Mouse (Mus musculus) heart, adult 2 months (tissue): ENCODE measurements around the gene 3100002H09Rik. TPM values are rescaled to one million over a fixed set of nuclear protein-coding genes. Genes with fewer than 3 reads are reported as not detected.
A peak's percentile ranks its signal among the peaks of the same experiment; 100 is the strongest.

Source experiments
- DNase-seq, 2 experiments: peaks; one replicate each; pipeline ENCODE4 v3.0.0; 2021
- H3K27ac ChIP-seq: fragments of 200-600 bp; 2 replicates; pipeline ENCODE4 v1.8.1; 2022
- H3K27me3 ChIP-seq: fragments of 200-500 bp; 2 replicates; pipeline ENCODE4 v1.6.1; 2012; ENCODE audit warnings: mild to moderate bottlenecking, low read length, inconsistent platforms, mixed read lengths; ENCODE audit not compliant: control insufficient read depth, insufficient read depth
- H3K36me3 ChIP-seq: fragments of 200-500 bp; 2 replicates; pipeline ENCODE4 v1.6.1; 2012; ENCODE audit warnings: low read length, inconsistent platforms; ENCODE audit not compliant: control insufficient read depth, insufficient read depth
- H3K4me1 ChIP-seq: fragments of 200-500 bp; 2 replicates; pipeline ENCODE4 v1.6.1; 2011; ENCODE audit warnings: low read length; ENCODE audit not compliant: control insufficient read depth, insufficient read depth
- H3K4me3 ChIP-seq: fragments of 200-600 bp; 2 replicates; pipeline ENCODE4 v1.8.1; 2022
- H3K79me2 ChIP-seq: fragments of 200-500 bp; replicated peaks from 2 replicates; pipeline ENCODE4 v1.6.1; 2012; ENCODE audit warnings: mild to moderate bottlenecking, inconsistent platforms, low read length, moderate library complexity, mixed read lengths; ENCODE audit not compliant: control insufficient read depth, insufficient read depth
- H3K9ac ChIP-seq: fragments of 200-500 bp; 2 replicates; pipeline ENCODE4 v1.6.1; 2012; ENCODE audit warnings: low read depth, mild to moderate bottlenecking, control low read depth, inconsistent platforms, low read length, mixed read lengths
- CTCF ChIP-seq: fragments of 200-600 bp; IDR thresholded peaks from 2 replicates; pipeline ENCODE4 v1.8.1; 2022; ENCODE audit warnings: antibody characterized with exemption, mild to moderate bottlenecking, moderate library complexity
- EP300 ChIP-seq: fragments of 200-500 bp; IDR thresholded peaks from 2 replicates; pipeline ENCODE4 v1.6.1; 2011; ENCODE audit warnings: low read depth, low read length, control low read depth; ENCODE audit not compliant: insufficient read depth
- POLR2A ChIP-seq: fragments of 200-500 bp; IDR thresholded peaks from 2 replicates; pipeline ENCODE4 v1.6.1; 2011; ENCODE audit warnings: mild to moderate bottlenecking, low read depth, low read length, control low read depth; ENCODE audit not compliant: insufficient read depth
- whole genome bisulfite sequencing: fragments of 180-500 bp; shearing (Covaris S2); methylation state at CpG from one replicate; pipeline ENCODE4 v1.1.7; 2018; 5-methylcytosine and 5-hydroxymethylcytosine counted together
- intact Hi-C: fragments of 180-260 bp; cut with DNase I; formaldehyde crosslinking; loops from one replicate; pipeline ENCODE4 v1.15.1; 2025
- polyA plus RNA-seq: library from polyadenylated mRNA; depleted of rRNA; stranded (reverse); fragments of >200 nt; gene quantifications from 2 replicates; pipeline ENCODE4 v1.2.3, GENCODE M21; 2012
- total RNA-seq, 2 experiments: library from RNA; stranded (reverse); gene quantifications; 2 replicates each; pipeline ENCODE4 v1.2.3; 2021

Gene 3100002H09Rik
- total and polyA plus RNA-seq, 3 experiments = not detected

DNA sequence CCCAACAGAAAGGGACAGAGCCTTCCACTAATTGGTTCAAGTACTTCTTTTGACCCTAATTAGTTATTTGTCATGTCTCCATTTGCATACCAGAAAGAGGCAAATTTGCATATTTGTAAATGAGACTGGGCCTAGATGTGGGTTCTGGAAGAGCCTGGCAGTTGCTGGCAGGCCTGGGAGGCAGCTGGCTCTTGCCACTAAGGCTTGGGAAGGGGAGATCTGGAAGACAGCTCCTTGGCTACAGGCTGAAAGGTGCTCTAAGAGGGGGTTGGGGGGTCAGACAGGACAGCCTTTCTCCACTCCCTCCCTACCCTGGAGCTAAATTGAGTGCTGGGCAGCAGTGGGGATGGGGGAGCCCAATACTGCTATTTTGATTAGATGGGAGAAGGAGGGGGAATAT, 17.4 kb downstream of the 3100002H09Rik start:
- Histone ChIP-seq H3K9ac (no peak overlapping the region), H3K36me3 (no peaks in the 10 kb centered on the region), H3K27ac (no peak overlapping the region), H3K4me3 (no peak overlapping the region), H3K4me1 (no peaks in the 10 kb centered on the region), H3K27me3 (no peaks in the 10 kb centered on the region), H3K79me2 (no peaks in the 10 kb centered on the region)
- no peak for DNase-seq
- TF ChIP-seq POLR2A (no peak), CTCF (no peak), EP300 (no peak)
- intact Hi-C loops = no loop called here

- H3K4me1 ChIP-seq = no peaks in the 10 kb centered on the region
- no peak overlapping the region for H3K4me3 ChIP-seq
- no peak overlapping the region for H3K9ac ChIP-seq
- H3K27me3 ChIP-seq = no peaks in the 10 kb centered on the region
- 78% methylated on average over 5 of the region's 5 CpGs for WGBS
- TF ChIP-seq EP300 (no peak), POLR2A (no peak), CTCF (no peak)
- no peaks in the 10 kb centered on the region for H3K36me3 ChIP-seq
- intact Hi-C loops = no loop called here
- H3K27ac ChIP-seq = no peak overlapping the region
- H3K79me2 ChIP-seq = no peaks in the 10 kb centered on the region
- no peak for DNase-seq
Observed at GRCm38 (mm10) chr4:124592241-124592640, 18.4 kb downstream of the 3100002H09Rik start.

DNA sequence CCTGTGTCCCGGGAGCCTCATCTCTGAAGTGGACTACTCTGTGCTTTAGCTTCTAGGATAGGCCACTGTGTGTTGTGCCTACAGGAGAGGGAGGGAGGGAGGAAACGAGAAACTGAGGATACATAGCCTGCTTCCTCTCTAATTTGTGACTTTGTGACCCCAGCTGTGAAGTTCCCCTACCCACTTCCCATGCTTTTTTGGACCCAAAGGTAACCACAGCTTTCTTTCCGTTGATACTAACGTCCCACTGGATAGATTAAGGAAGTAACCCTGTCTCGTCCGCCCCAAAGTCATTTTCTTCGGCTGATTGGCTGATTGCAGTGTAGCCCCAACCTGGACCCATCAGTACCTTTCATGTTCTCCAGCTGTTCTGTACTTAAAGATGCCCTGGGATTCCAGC, 29.9 kb downstream of the 3100002H09Rik start:
- Histone ChIP-seq H3K79me2 (no peaks in the 10 kb centered on the region), H3K9ac (no peak overlapping the region), H3K4me1 (no peaks in the 10 kb centered on the region), H3K27me3 (peaks cover 1% of the 10 kb centered on the region; the same call in 1 of the 2 replicates), H3K27ac (no peak overlapping the region), H3K36me3 (no peaks in the 10 kb centered on the region), H3K4me3 (no peak overlapping the region)
- intact Hi-C loops = no loop called here
- 59% methylated on average over 7 of the region's 7 CpGs for WGBS
- no peak for DNase-seq
- no peak for TF ChIP-seq EP300
- TF ChIP-seq CTCF = no peak
- no peak for TF ChIP-seq POLR2A

- peaks cover 4% of the 10 kb centered on the region for H3K4me1 ChIP-seq
- peaks cover 3% of the 10 kb centered on the region; the same call in 1 of the 2 replicates for H3K27me3 ChIP-seq
- intact Hi-C loops = no loop called here
- H3K9ac ChIP-seq = 0 out of 2 replicates have a peak overlapping the region, but pooled peaks have one; percentile 46
- no peaks in the 10 kb centered on the region for H3K79me2 ChIP-seq
- no peak for TF ChIP-seq CTCF
- no peak for TF ChIP-seq POLR2A
- no peak for TF ChIP-seq EP300
- no peak for DNase-seq
- 20% methylated on average over 7 of the region's 7 CpGs for WGBS
- no peak overlapping the region for H3K4me3 ChIP-seq
- no peaks in the 10 kb centered on the region for H3K36me3 ChIP-seq
- no peak overlapping the region for H3K27ac ChIP-seq
Observed at GRCm38 (mm10) chr4:124575955-124576445, 34.6 kb downstream of the 3100002H09Rik start.

GRCm38 (mm10) chr4:124575269-124575954, 35.2 kb downstream of the 3100002H09Rik start:
- no peak for TF ChIP-seq POLR2A
- TF ChIP-seq CTCF = no peak
- no peak for TF ChIP-seq EP300
- Histone ChIP-seq H3K4me1 (peaks cover 5% of the 10 kb centered on the region), H3K27me3 (peaks cover 3% of the 10 kb centered on the region; the same call in 1 of the 2 replicates), H3K27ac (no peak overlapping the region), H3K36me3 (no peaks in the 10 kb centered on the region), H3K79me2 (no peaks in the 10 kb centered on the region), H3K4me3 (no peak overlapping the region), H3K9ac (peak overlapping the region; percentile 46)
- intact Hi-C loops = no loop called here
- WGBS = 2% methylated on average over 60 of the region's 61 CpGs
- DNase-seq = peak; percentile 15 to 41

DNA sequence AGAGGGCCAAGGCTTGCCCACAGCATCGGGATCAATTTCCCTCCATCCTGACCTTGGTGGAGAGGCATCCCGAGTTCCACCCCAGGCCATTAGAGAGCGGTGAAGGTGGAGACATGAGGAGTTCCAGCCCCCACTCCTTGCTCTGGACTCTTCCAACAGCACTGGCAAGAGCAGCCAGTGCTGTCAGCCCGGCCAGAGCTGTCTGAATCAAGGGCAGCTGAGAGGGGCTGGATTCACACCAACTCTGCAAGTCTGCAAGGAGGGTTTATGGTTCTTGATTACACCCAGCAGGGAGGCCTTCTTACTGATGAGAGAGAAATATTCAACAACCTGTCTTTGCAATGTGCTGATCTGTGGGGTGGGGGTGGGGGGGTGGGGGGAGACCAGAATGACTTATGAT, 37.0 kb downstream of the 3100002H09Rik start:
- Histone ChIP-seq H3K4me3 (no peak overlapping the region), H3K79me2 (no peaks in the 10 kb centered on the region), H3K9ac (no peak overlapping the region), H3K27me3 (peaks cover 3% of the 10 kb centered on the region; the same call in 1 of the 2 replicates), H3K36me3 (no peaks in the 10 kb centered on the region), H3K27ac (no peak overlapping the region), H3K4me1 (peaks cover 5% of the 10 kb centered on the region)
- intact Hi-C loops = no loop called here
- TF ChIP-seq POLR2A (no peak), CTCF (no peak), EP300 (no peak)
- 34% methylated on average over 4 of the region's 4 CpGs for WGBS
- DNase-seq = peak; percentile 38 to 53
